Mouse (Mus musculus): ENCODE data around the gene Hoxb4.

DNA sequence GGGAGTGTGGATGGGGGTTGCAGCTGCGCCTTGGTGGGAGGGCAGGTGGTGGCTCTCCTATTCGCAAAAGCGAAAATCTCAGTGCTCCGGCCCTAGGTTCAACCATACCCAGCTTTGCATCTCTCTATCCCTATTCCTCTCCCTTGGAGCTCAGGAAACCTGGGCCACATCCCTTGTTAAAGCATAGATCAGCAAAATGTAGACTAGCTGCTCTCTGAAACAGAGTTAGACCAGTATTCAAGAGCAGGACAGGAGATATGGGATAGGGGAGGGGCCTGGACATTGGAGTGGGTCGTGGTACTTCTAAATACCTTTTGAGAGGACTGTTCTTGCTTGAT, 2.8 kb upstream of the Hoxb4 start:
- no peak for TF ChIP-seq POLR2A (IDR thresholded peaks at IDR 0.05; ENCODE audit: borderline replicate concordance, low read depth, low read length)
- TF ChIP-seq CTCF (IDR thresholded peaks at IDR 0.05; ENCODE audit: low read depth, low read length), result no peak

Measured in bone marrow macrophage, adult 2 months (primary cell).